Mouse (Mus musculus) small intestine, adult 2 months (tissue): ENCODE measurements around the gene Fam222b.

Source experiments
- CTCF ChIP-seq: fragments of 200-500 bp; IDR thresholded peaks from 2 replicates; pipeline ENCODE4 v1.5.1; 2012; ENCODE audit warnings: low read depth, mild to moderate bottlenecking, control low read depth, inconsistent platforms, low read length, moderate library complexity, mixed read lengths; ENCODE audit not compliant: insufficient replicate concordance, insufficient read length; ENCODE audit errors: extremely low read depth
- POLR2A ChIP-seq: fragments of 200-500 bp; IDR thresholded peaks from 2 replicates; pipeline ENCODE4 v1.6.1; 2012; ENCODE audit warnings: low read depth, mild to moderate bottlenecking, control low read depth, inconsistent platforms, low read length, moderate library complexity

DNA sequence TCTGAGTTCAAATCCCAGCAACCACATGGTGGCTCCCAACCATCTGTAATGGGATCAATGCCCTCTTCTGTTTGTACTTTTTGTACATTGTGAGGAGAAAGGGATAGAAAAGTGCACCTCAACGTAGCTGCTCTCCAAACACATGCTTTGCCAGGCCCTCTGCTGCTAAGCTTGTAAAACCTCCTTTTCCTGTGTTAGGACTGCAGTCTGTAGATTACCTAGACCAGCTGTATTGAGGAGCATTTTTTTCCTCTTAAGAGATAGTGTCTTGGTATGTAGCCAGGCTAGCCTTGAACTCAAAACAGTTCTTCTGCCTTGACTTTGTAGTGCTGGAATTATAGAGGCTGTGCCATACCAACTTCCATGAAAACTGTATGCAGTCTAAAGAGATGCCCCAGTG, 41.7 kb downstream of the Fam222b start:
- TF ChIP-seq CTCF (no peak), POLR2A (no peak)
